Comparison of ENCODE assay signal across 8 mouse cellular contexts in genomic region chr3:88526157-88527131, GRCm38 (mm10). TPM values are rescaled to one million over a fixed set of nuclear protein-coding genes. Genes with fewer than 3 reads are reported as not detected.
A peak's percentile ranks its signal among the peaks of the same experiment; 100 is the strongest.
DNase-seq lines count a peak whose midpoint lies in the region; ATAC-seq and TF ChIP-seq lines count a peak whose summit lies in the region.

No protein-coding gene starts in this region.

- H3K9ac ChIP-seq in heart, embryonic 12.5 days: peak overlapping the region; percentile 34; the same call in 1 of the 2 replicates
- no peak overlapping the region for H3K9ac ChIP-seq in kidney, embryonic 16.5 days (replicated peaks; ENCODE audit: low read length)
- no peak overlapping the region for H3K9ac ChIP-seq in liver, embryonic 13.5 days
- H3K9ac ChIP-seq in stomach, embryonic 15.5 days: no peak overlapping the region

- no peak overlapping the region for H3K27ac ChIP-seq in bone marrow, adult 2 months (ENCODE audit: control insufficient read depth, insufficient read depth, low read depth, low read length, poor library complexity)
- no peak overlapping the region for H3K27ac ChIP-seq in embryonic fibroblast, embryonic 13.5 days (ENCODE audit: insufficient read depth, low read length)
- H3K27ac ChIP-seq in heart, embryonic 12.5 days (ENCODE audit: poor library complexity, severe bottlenecking): no peak overlapping the region
- 0 out of 2 replicates have a peak overlapping the region, but pooled peaks have one; percentile 8 for H3K27ac ChIP-seq in kidney, embryonic 16.5 days (ENCODE audit: low read length)
- H3K27ac ChIP-seq in liver, embryonic 13.5 days: no peak overlapping the region
- no peak overlapping the region for H3K27ac ChIP-seq in stomach, embryonic 15.5 days

- peaks cover 23% of the 10 kb centered on the region for H3K36me3 ChIP-seq in heart, embryonic 12.5 days
- H3K36me3 ChIP-seq in kidney, embryonic 16.5 days (ENCODE audit: insufficient read depth, low read length): peaks cover 9% of the 10 kb centered on the region; the same call in 1 of the 2 replicates
- H3K36me3 ChIP-seq in liver, embryonic 13.5 days: no peaks in the 10 kb centered on the region
- H3K36me3 ChIP-seq in stomach, embryonic 15.5 days: 0 out of 2 replicates have a peak, but pooled peaks cover 5% of the 10 kb centered on the region

- H3K27me3 ChIP-seq in heart, embryonic 12.5 days (replicated peaks): no peaks in the 10 kb centered on the region
- no peaks in the 10 kb centered on the region for H3K27me3 ChIP-seq in kidney, embryonic 16.5 days (ENCODE audit: insufficient read depth, low read length)
- H3K27me3 ChIP-seq in liver, embryonic 13.5 days: no peaks in the 10 kb centered on the region
- no peaks in the 10 kb centered on the region for H3K27me3 ChIP-seq in stomach, embryonic 15.5 days (replicated peaks)

- WGBS in bone marrow, adult 2 months: 36% methylated on average over 17 of the region's 17 CpGs
- WGBS in heart, embryonic 12.5 days: 32% methylated on average over 17 of the region's 17 CpGs
- 30% methylated on average over 17 of the region's 17 CpGs for WGBS in kidney, embryonic 16.5 days
- WGBS in liver, embryonic 13.5 days (ENCODE audit: insufficient replicate concordance): 30% methylated on average over 17 of the region's 17 CpGs
- 32% methylated on average over 17 of the region's 17 CpGs for WGBS in stomach, embryonic 15.5 days

- no peaks in the 10 kb centered on the region for H3K9me3 ChIP-seq in heart, embryonic 12.5 days (replicated peaks)
- H3K9me3 ChIP-seq in kidney, embryonic 16.5 days (ENCODE audit: low read length): no peaks in the 10 kb centered on the region
- H3K9me3 ChIP-seq in liver, embryonic 13.5 days (replicated peaks): no peaks in the 10 kb centered on the region
- no peaks in the 10 kb centered on the region for H3K9me3 ChIP-seq in stomach, embryonic 15.5 days

- peak; percentile 90 to 91 for DNase-seq in B cell, adult 2 months
- DNase-seq in liver, embryonic 13.5 days: peak; percentile 81
- peak; percentile 94 for DNase-seq in neural tube, embryonic 10.5 days (ENCODE audit: extremely low spot score, low spot score)

- TF ChIP-seq CTCF in bone marrow, adult 2 months (IDR thresholded peaks at IDR 0.05; ENCODE audit: control insufficient read depth, insufficient read depth, low read length): peak; percentile 100
- peak; percentile 100 for TF ChIP-seq CTCF in embryonic fibroblast, embryonic 13.5 days (IDR thresholded peaks at IDR 0.05; ENCODE audit: borderline replicate concordance, insufficient read depth, low read length)

- peak; percentile 27; the same call in 1 of the 2 replicates for TF ChIP-seq POLR2A in bone marrow, adult 2 months (IDR thresholded peaks at IDR 0.05; ENCODE audit: borderline replicate concordance, control insufficient read depth, low read depth, low read length)
- TF ChIP-seq POLR2A in embryonic fibroblast, embryonic 13.5 days (IDR thresholded peaks at IDR 0.05; ENCODE audit: low read depth, low read length): no peak; the same call in 1 of the 2 replicates

- ATAC-seq in heart, embryonic 12.5 days (ENCODE audit: insufficient number of reproducible peaks, low FRiP score): peak; percentile 69
- ATAC-seq in kidney, embryonic 16.5 days (ENCODE audit: low FRiP score, low TSS enrichment): peak; percentile 79
- peak; percentile 74 for ATAC-seq in liver, embryonic 13.5 days (ENCODE audit: low read depth)
- peak; percentile 77 for ATAC-seq in stomach, embryonic 15.5 days (ENCODE audit: insufficient read depth, low FRiP score, low read depth)

- no peaks in the 10 kb centered on the region for H3K4me1 ChIP-seq in bone marrow, adult 2 months (ENCODE audit: control insufficient read depth, insufficient read depth, low read length)
- H3K4me1 ChIP-seq in embryonic fibroblast, embryonic 13.5 days (ENCODE audit: control insufficient read depth, insufficient read depth, low read length): peaks cover 8% of the 10 kb centered on the region
- peaks cover 46% of the 10 kb centered on the region for H3K4me1 ChIP-seq in heart, embryonic 12.5 days (replicated peaks)
- H3K4me1 ChIP-seq in kidney, embryonic 16.5 days (ENCODE audit: insufficient read depth, low read length): peaks cover 37% of the 10 kb centered on the region
- H3K4me1 ChIP-seq in liver, embryonic 13.5 days (replicated peaks): peaks cover 47% of the 10 kb centered on the region
- peaks cover 35% of the 10 kb centered on the region for H3K4me1 ChIP-seq in stomach, embryonic 15.5 days

- no peak overlapping the region for H3K4me3 ChIP-seq in bone marrow, adult 2 months (replicated peaks; ENCODE audit: control insufficient read depth, low read depth, low read length)
- H3K4me3 ChIP-seq in embryonic fibroblast, embryonic 13.5 days (ENCODE audit: insufficient read depth, low read length): no peak overlapping the region
- no peak overlapping the region for H3K4me3 ChIP-seq in heart, embryonic 12.5 days
- H3K4me3 ChIP-seq in kidney, embryonic 16.5 days (ENCODE audit: low read length): no peak overlapping the region
- no peak overlapping the region for H3K4me3 ChIP-seq in liver, embryonic 13.5 days (replicated peaks)
- no peak overlapping the region for H3K4me3 ChIP-seq in stomach, embryonic 15.5 days (replicated peaks)

- no peak overlapping the region for H3K4me2 ChIP-seq in heart, embryonic 12.5 days
- 0 out of 2 replicates have a peak overlapping the region, but pooled peaks have one; percentile 3 for H3K4me2 ChIP-seq in kidney, embryonic 16.5 days (replicated peaks; ENCODE audit: low read depth, low read length)
- no peak overlapping the region for H3K4me2 ChIP-seq in liver, embryonic 13.5 days
- H3K4me2 ChIP-seq in stomach, embryonic 15.5 days: no peak overlapping the region; the same call in 1 of the 2 replicates

RNA-seq across cellular contexts. Expression of gene Mex3a, which starts 5.8 kb away (rescaled TPM):
- polyA plus RNA-seq in bone marrow, adult 2 months (2011; ENCODE audit: insufficient read depth, insufficient read length, low replicate concordance, missing spikeins): 0.77 and 2.2 TPM in 2 replicates
- 25.7 and 33.6 TPM in 2 replicates for polyA plus RNA-seq in embryonic fibroblast, embryonic 13.5 days (2011; ENCODE audit: insufficient read length, low read depth, missing spikeins)
- polyA plus RNA-seq in heart, embryonic 12.5 days (2016; fragmentation: Nextera tagmentation; extraction: Ambion mirVana): 11.8 and 13.9 TPM in 2 replicates
- 18.6 and 20.7 TPM in 2 replicates for polyA plus RNA-seq in kidney, embryonic 16.5 days (2015; fragmentation: Nextera tagmentation; extraction: Ambion mirVana)
- 1.2 and 1.5 TPM in 2 replicates for polyA plus RNA-seq in liver, embryonic 13.5 days (2015; fragmentation: Nextera tagmentation; extraction: Ambion mirVana)
- polyA plus RNA-seq in stomach, embryonic 15.5 days (2015; fragmentation: Nextera tagmentation; extraction: Ambion mirVana): 11.9 and 12.1 TPM in 2 replicates

RNA-seq across cellular contexts. Expression of gene Lmna, which starts 16.7 kb away (rescaled TPM):
- polyA plus RNA-seq in bone marrow, adult 2 months (2011; ENCODE audit: insufficient read depth, insufficient read length, low replicate concordance, missing spikeins): 58.9 and 69.6 TPM in 2 replicates
- 401 and 426 TPM in 2 replicates for polyA plus RNA-seq in embryonic fibroblast, embryonic 13.5 days (2011; ENCODE audit: insufficient read length, low read depth, missing spikeins)
- 108 and 113 TPM in 2 replicates for polyA plus RNA-seq in heart, embryonic 12.5 days (2016; fragmentation: Nextera tagmentation; extraction: Ambion mirVana)
- polyA plus RNA-seq in kidney, embryonic 16.5 days (2015; fragmentation: Nextera tagmentation; extraction: Ambion mirVana): 89.9 and 100 TPM in 2 replicates
- polyA plus RNA-seq in liver, embryonic 13.5 days (2015; fragmentation: Nextera tagmentation; extraction: Ambion mirVana): 165 and 184 TPM in 2 replicates
- 179 and 214 TPM in 2 replicates for polyA plus RNA-seq in stomach, embryonic 15.5 days (2015; fragmentation: Nextera tagmentation; extraction: Ambion mirVana)

RNA-seq across cellular contexts. Expression of gene Rab25, which starts 21.7 kb away (rescaled TPM):
- 1.4 TPM in 1 of 2 replicates, not detected in the other for polyA plus RNA-seq in bone marrow, adult 2 months (2011; ENCODE audit: insufficient read depth, insufficient read length, low replicate concordance, missing spikeins)
- not detected in 2 replicates for polyA plus RNA-seq in embryonic fibroblast, embryonic 13.5 days (2011; ENCODE audit: insufficient read length, low read depth, missing spikeins)
- polyA plus RNA-seq in heart, embryonic 12.5 days (2016; fragmentation: Nextera tagmentation; extraction: Ambion mirVana): 0.55 TPM in 1 of 2 replicates, not detected in the other
- 17.3 and 23.9 TPM in 2 replicates for polyA plus RNA-seq in kidney, embryonic 16.5 days (2015; fragmentation: Nextera tagmentation; extraction: Ambion mirVana)
- 0.15 TPM in 1 of 2 replicates, not detected in the other for polyA plus RNA-seq in liver, embryonic 13.5 days (2015; fragmentation: Nextera tagmentation; extraction: Ambion mirVana)
- polyA plus RNA-seq in stomach, embryonic 15.5 days (2015; fragmentation: Nextera tagmentation; extraction: Ambion mirVana): 86.9 and 90.6 TPM in 2 replicates

RNA-seq across cellular contexts. Expression of gene Lamtor2, which starts 26.4 kb away (rescaled TPM):
- polyA plus RNA-seq in bone marrow, adult 2 months (2011; ENCODE audit: insufficient read depth, insufficient read length, low replicate concordance, missing spikeins): 82.9 and 126 TPM in 2 replicates
- 74.4 and 81.1 TPM in 2 replicates for polyA plus RNA-seq in embryonic fibroblast, embryonic 13.5 days (2011; ENCODE audit: insufficient read length, low read depth, missing spikeins)
- polyA plus RNA-seq in heart, embryonic 12.5 days (2016; fragmentation: Nextera tagmentation; extraction: Ambion mirVana): 108 and 114 TPM in 2 replicates
- polyA plus RNA-seq in kidney, embryonic 16.5 days (2015; fragmentation: Nextera tagmentation; extraction: Ambion mirVana): 189 and 207 TPM in 2 replicates
- 88.4 and 95.9 TPM in 2 replicates for polyA plus RNA-seq in liver, embryonic 13.5 days (2015; fragmentation: Nextera tagmentation; extraction: Ambion mirVana)
- polyA plus RNA-seq in stomach, embryonic 15.5 days (2015; fragmentation: Nextera tagmentation; extraction: Ambion mirVana): 193 and 198 TPM in 2 replicates

RNA-seq across cellular contexts. Expression of gene Ubqln4, which starts 27.1 kb away (rescaled TPM):
- 20.9 and 25.2 TPM in 2 replicates for polyA plus RNA-seq in bone marrow, adult 2 months (2011; ENCODE audit: insufficient read depth, insufficient read length, low replicate concordance, missing spikeins)
- 38.5 and 50.4 TPM in 2 replicates for polyA plus RNA-seq in embryonic fibroblast, embryonic 13.5 days (2011; ENCODE audit: insufficient read length, low read depth, missing spikeins)
- 46.5 and 47.9 TPM in 2 replicates for polyA plus RNA-seq in heart, embryonic 12.5 days (2016; fragmentation: Nextera tagmentation; extraction: Ambion mirVana)
- polyA plus RNA-seq in kidney, embryonic 16.5 days (2015; fragmentation: Nextera tagmentation; extraction: Ambion mirVana): 52.7 and 57.8 TPM in 2 replicates
- polyA plus RNA-seq in liver, embryonic 13.5 days (2015; fragmentation: Nextera tagmentation; extraction: Ambion mirVana): 20.7 and 22.8 TPM in 2 replicates
- polyA plus RNA-seq in stomach, embryonic 15.5 days (2015; fragmentation: Nextera tagmentation; extraction: Ambion mirVana): 40.2 and 40.9 TPM in 2 replicates
